Mouse (Mus musculus) intestine, postnatal 0 days (tissue): ENCODE data around the gene Tshz2. TPM values are rescaled to one million over a fixed set of nuclear protein-coding genes. Genes with fewer than 3 reads are reported as not detected.

Experiments
- ATAC-seq: fragments of 200-750 bp; cut with Nextera tagmentation; 2 replicates; pipeline ENCODE4 v1.8.0; 2017; ENCODE audit warnings: mild to moderate bottlenecking, moderate TSS enrichment, moderate library complexity
- H3K27ac ChIP-seq: fragments of 300-500 bp; sonication (generic); 2 replicates; pipeline ENCODE4 v1.5.1; 2014; ENCODE audit warnings: mild to moderate bottlenecking, low read depth, low read length, moderate library complexity
- H3K27me3 ChIP-seq: fragments of 300-500 bp; sonication (generic); replicated peaks from 2 replicates; pipeline ENCODE4 v1.6.1; 2014; ENCODE audit warnings: low read length, mixed read lengths; ENCODE audit not compliant: control insufficient read depth, insufficient read depth
- H3K36me3 ChIP-seq: fragments of 300-500 bp; sonication (generic); 2 replicates; pipeline ENCODE4 v1.6.1; 2014; ENCODE audit warnings: mild to moderate bottlenecking, moderate library complexity; ENCODE audit not compliant: control insufficient read depth, insufficient read depth
- H3K4me1 ChIP-seq: fragments of 300-500 bp; sonication (generic); replicated peaks from 2 replicates; pipeline ENCODE4 v1.6.1; 2014; ENCODE audit warnings: antibody characterized with exemption, low read length, mixed read lengths; ENCODE audit not compliant: control insufficient read depth, insufficient read depth
- H3K4me2 ChIP-seq: fragments of 300-500 bp; sonication (generic); replicated peaks from 2 replicates; pipeline ENCODE4 v1.6.1; 2014; ENCODE audit warnings: low read depth, mild to moderate bottlenecking, moderate library complexity
- H3K4me3 ChIP-seq: fragments of 300-500 bp; sonication (generic); 2 replicates; pipeline ENCODE4 v1.5.1; 2014; ENCODE audit warnings: low read depth, low read length
- H3K9ac ChIP-seq: fragments of 300-500 bp; sonication (generic); 2 replicates; pipeline ENCODE4 v1.6.1; 2014; ENCODE audit warnings: mild to moderate bottlenecking, low read depth, low read length
- H3K9me3 ChIP-seq: fragments of 300-500 bp; sonication (generic); 2 replicates; pipeline ENCODE4 v1.6.1; 2016; ENCODE audit warnings: mixed run types; ENCODE audit not compliant: control insufficient read depth
- CTCF ChIP-seq: sonication (generic); IDR thresholded peaks from 2 replicates; pipeline ENCODE4 v1.5.1; 2016; ENCODE audit warnings: low read depth, mild to moderate bottlenecking, control low read depth, antibody characterized with exemption, moderate library complexity
- WGBS: fragments of 180-500 bp; shearing (Covaris S2); extraction: QIAGEN DNeasy Blood & Tissue Kit; methylation state at CpG from one replicate; pipeline ENCODE4 v1.1.7; 2014; 5-methylcytosine and 5-hydroxymethylcytosine counted together
- polyA plus RNA-seq: library from polyadenylated mRNA; unstranded; fragments of >200 nt; fragmentation: Nextera tagmentation; extraction: Ambion mirVana; gene quantifications from 2 replicates; pipeline ENCODE4 v1.2.1, GENCODE M21; 2015

The Tshz2 gene
- polyA plus RNA-seq, 1 experiment from 2014 or later = 6.3 TPM

- no peaks in the 10 kb centered on the region for H3K4me1 ChIP-seq
- no peaks in the 10 kb centered on the region for H3K36me3 ChIP-seq
- no peak for ATAC-seq
- no peak overlapping the region for H3K27ac ChIP-seq
- no peaks in the 10 kb centered on the region for H3K27me3 ChIP-seq
- WGBS = 73% methylated on average over 8 of the region's 10 CpGs
- TF ChIP-seq CTCF = 0 out of 2 replicates have a peak, but pooled peaks have one; percentile 6
- H3K9ac ChIP-seq = no peak overlapping the region
- H3K4me2 ChIP-seq = no peak overlapping the region
- no peak overlapping the region for H3K4me3 ChIP-seq
- H3K9me3 ChIP-seq = no peaks in the 10 kb centered on the region
Observed at GRCm38 (mm10) chr2:170043290-170043689, 410.5 kb downstream of the Tshz2 start.

- ATAC-seq = peak; percentile 65
- Histone ChIP-seq H3K4me1 (no peaks in the 10 kb centered on the region), H3K36me3 (no peaks in the 10 kb centered on the region), H3K4me3 (no peak overlapping the region), H3K27me3 (no peaks in the 10 kb centered on the region), H3K9ac (no peak overlapping the region), H3K9me3 (no peaks in the 10 kb centered on the region), H3K27ac (no peak overlapping the region), H3K4me2 (no peak overlapping the region)
- peak; percentile 66 for TF ChIP-seq CTCF
- WGBS = 78% methylated on average over 11 of the region's 11 CpGs
Observed at GRCm38 (mm10) chr2:170045896-170046295, 413.1 kb downstream of the Tshz2 start.

DNA sequence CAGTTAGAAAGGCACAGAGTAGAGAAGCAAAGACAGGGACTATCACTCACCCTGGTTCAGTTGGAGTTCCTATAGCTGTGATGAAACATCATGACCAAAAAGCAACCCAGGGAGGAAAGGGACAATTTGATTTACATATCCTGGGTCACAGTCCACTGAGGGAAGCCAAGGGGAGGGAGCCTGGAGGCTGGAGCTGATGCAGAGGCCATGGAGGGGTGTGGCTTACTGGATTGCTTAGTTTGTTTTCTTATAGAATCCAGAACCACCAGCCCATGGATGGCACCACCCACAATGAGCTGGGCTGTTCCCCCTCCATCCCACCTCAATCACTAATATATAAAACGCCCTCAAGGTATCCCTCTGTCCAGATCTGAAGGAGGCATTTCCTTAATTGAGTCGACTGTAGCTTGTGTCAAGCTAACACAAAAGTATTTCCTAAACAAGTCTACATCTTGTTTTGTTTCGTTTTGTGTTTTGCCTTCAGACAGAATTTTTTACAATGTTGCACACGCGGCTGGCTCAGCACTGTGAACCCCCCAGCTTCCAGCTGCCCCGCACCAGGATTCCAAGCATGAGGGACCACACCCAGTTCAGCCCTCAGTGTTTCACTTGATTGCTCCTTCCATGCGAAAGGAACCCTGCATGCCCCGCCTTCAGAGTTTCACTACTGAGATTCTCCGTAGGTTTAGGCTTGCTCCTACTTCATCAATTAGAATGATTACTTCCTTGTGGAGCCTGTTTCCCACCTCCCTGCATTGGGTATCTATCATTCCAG lies 413.7 kb downstream of the Tshz2 start:
- H3K4me2 ChIP-seq = no peak overlapping the region
- no peak overlapping the region for H3K27ac ChIP-seq
- H3K27me3 ChIP-seq = no peaks in the 10 kb centered on the region
- peak; percentile 72 for ATAC-seq
- TF ChIP-seq CTCF = no peak
- no peaks in the 10 kb centered on the region for H3K36me3 ChIP-seq
- no peaks in the 10 kb centered on the region for H3K4me1 ChIP-seq
- 70% methylated on average over 9 of the region's 9 CpGs for WGBS
- H3K9me3 ChIP-seq = no peaks in the 10 kb centered on the region
- no peak overlapping the region for H3K9ac ChIP-seq
- no peak overlapping the region for H3K4me3 ChIP-seq

DNA sequence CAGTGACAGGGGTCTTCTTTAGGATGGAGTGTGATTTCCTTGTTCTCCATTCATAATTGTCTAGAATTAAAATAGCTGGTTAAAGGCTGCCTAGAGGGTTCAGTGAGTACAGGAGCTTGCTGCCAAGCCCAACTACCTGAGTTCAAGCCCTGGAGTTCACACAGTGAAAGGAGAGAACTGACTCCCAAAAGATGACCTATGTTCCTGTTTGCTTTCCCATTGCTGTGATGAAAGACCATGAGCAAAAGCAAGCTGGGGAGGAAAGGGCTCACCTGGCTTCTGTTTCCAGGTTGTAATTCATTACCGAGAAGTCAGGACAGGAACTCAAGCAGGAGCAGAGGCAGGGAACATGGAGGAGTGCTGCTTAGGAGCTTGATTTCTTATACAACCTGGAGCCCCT lies 416.0 kb downstream of the Tshz2 start:
- no peaks in the 10 kb centered on the region for H3K4me1 ChIP-seq
- no peak for ATAC-seq
- TF ChIP-seq CTCF = no peak

GRCm38 (mm10) chr2:170050651-170051050 lies 417.8 kb downstream of the Tshz2 start:
- Histone ChIP-seq H3K27ac (no peak overlapping the region), H3K4me3 (no peak overlapping the region), H3K36me3 (no peaks in the 10 kb centered on the region), H3K4me2 (no peak overlapping the region), H3K4me1 (no peaks in the 10 kb centered on the region), H3K9ac (no peak overlapping the region), H3K27me3 (no peaks in the 10 kb centered on the region), H3K9me3 (no peaks in the 10 kb centered on the region)
- ATAC-seq = no peak
- no peak for TF ChIP-seq CTCF
- 47% methylated on average over 5 of the region's 5 CpGs for WGBS

More for the DNA sequence above, 416.0 kb downstream of the Tshz2 start:
- 96% methylated on average over 1 of the region's 1 CpGs for WGBS
- Histone ChIP-seq H3K36me3 (no peaks in the 10 kb centered on the region), H3K27me3 (no peaks in the 10 kb centered on the region), H3K9ac (no peak overlapping the region), H3K4me2 (no peak overlapping the region), H3K4me3 (no peak overlapping the region), H3K9me3 (no peaks in the 10 kb centered on the region), H3K27ac (no peak overlapping the region)

DNA sequence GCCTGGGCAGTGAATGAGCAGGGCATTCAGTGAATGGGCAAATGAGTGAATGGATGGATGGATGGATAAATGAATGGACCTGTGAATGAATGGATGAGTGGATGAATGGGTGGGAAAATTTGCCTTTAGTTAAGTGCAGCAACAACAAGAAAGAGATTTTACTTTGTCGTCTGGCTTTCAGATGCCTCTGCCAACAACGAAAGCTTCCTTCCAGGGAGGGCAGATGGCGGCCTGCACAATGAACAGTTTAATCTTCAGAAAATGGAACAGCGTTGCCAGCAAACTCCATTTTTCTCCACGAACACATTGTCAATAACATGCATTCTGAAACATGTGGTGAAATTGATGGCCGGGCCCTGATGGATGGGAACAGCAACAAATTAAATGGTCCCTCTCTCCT lies 418.6 kb downstream of the Tshz2 start:
- Histone ChIP-seq H3K27ac (no peak overlapping the region), H3K27me3 (no peaks in the 10 kb centered on the region), H3K9ac (no peak overlapping the region), H3K36me3 (no peaks in the 10 kb centered on the region), H3K4me1 (no peaks in the 10 kb centered on the region), H3K4me3 (no peak overlapping the region), H3K4me2 (no peak overlapping the region), H3K9me3 (no peaks in the 10 kb centered on the region)
- TF ChIP-seq CTCF = no peak
- 96% methylated on average over 6 of the region's 6 CpGs for WGBS
- ATAC-seq = no peak

DNA sequence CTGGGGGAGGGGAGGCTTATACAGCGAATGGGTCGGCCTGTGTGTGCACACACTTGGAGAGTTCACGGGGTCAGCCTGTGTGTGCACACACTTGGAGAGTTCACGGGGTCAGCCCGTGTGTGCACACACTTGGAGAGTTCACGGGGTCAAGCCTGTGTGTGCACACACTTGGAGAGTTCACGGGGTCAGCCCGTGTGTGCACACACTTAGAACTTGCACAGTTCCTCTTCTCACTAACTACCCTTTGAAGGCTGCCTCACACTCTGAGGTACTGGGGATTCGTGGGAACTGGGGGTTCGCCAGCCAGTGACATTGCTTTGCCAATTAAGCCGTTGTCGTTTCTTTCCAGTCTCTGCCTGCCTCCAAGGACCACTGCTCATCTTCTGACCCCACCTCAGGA lies 422.1 kb downstream of the Tshz2 start:
- TF ChIP-seq CTCF = no peak
- Histone ChIP-seq H3K36me3 (no peaks in the 10 kb centered on the region), H3K27me3 (no peaks in the 10 kb centered on the region), H3K9ac (no peak overlapping the region), H3K9me3 (no peaks in the 10 kb centered on the region), H3K27ac (no peak overlapping the region), H3K4me1 (no peaks in the 10 kb centered on the region), H3K4me3 (no peak overlapping the region), H3K4me2 (no peak overlapping the region)
- no peak for ATAC-seq
- WGBS = 68% methylated on average over 12 of the region's 12 CpGs
